Mouse (Mus musculus): ENCODE data around the gene F5.

DNA sequence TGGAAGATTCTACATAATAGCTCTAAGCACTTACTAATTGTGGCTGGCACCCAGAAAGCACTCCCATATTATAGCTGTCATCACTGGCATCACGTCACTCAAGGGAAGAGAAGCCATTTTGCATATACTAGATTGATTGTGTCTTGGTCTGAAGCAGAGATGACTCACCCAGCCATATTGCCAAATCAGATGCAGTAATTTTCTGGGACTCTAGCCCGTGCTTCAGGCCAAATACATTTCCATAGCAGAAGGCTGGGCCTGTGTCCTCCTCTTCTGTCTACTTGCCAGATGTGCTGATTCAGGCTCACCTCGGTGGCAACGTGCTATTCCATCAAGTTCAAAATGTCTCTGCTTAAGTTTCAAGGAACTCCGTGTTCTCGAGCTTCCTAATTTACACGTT is 109.9 kb downstream of the F5 start:
- TF ChIP-seq CTCF (conservative IDR thresholded peaks at IDR 0.05; ENCODE audit: low read length): no peak
- TF ChIP-seq NANOG (IDR thresholded peaks at IDR 0.05; ENCODE audit: borderline replicate concordance, low read length): no peak
- no peak for TF ChIP-seq POU5F1 (IDR thresholded peaks at IDR 0.05; ENCODE audit: borderline replicate concordance, low read length)

Measured in E14TG2a.4 (cell line).